Mouse (Mus musculus): ENCODE data around the gene Baiap2l1. TPM values are rescaled to one million over a fixed set of nuclear protein-coding genes. Genes with fewer than 3 reads are reported as not detected.
"Not testable (repeated sequence)": the region's sequence is repeated elsewhere in the genome, so short reads cannot be mapped to it uniquely, and the experiment has no call there.

Gene Baiap2l1
- polyA plus RNA-seq, 1 experiment from 2014 or later, result 1.3 TPM

GRCm38 (mm10) chr5:144341085-144341484, 16.8 kb downstream of the Baiap2l1 start:
- Histone ChIP-seq H3K4me1 (no peaks in the 10 kb centered on the region), H3K9ac (no peak overlapping the region), H3K36me3 (ENCODE audit: poor library complexity, severe bottlenecking) (no peaks in the 10 kb centered on the region), H3K4me2 (no peak overlapping the region), H3K4me3 (no peak overlapping the region), H3K9me3 (replicated peaks) (no peaks in the 10 kb centered on the region), H3K27me3 (no peaks in the 10 kb centered on the region), H3K27ac (no peak overlapping the region)
- ATAC-seq, result no peak
- 83% methylated on average over 1 of the region's 1 CpGs for WGBS

GRCm38 (mm10) chr5:144338787-144339186, 19.1 kb downstream of the Baiap2l1 start:
- no peaks in the 10 kb centered on the region for H3K36me3 ChIP-seq (ENCODE audit: poor library complexity, severe bottlenecking)
- H3K27ac ChIP-seq, result no peak overlapping the region
- no peak for ATAC-seq
- no peaks in the 10 kb centered on the region for H3K27me3 ChIP-seq
- no peaks in the 10 kb centered on the region for H3K4me1 ChIP-seq
- H3K9ac ChIP-seq, result no peak overlapping the region
- no peak overlapping the region for H3K4me2 ChIP-seq
- H3K9me3 ChIP-seq (replicated peaks), result no peaks in the 10 kb centered on the region
- H3K4me3 ChIP-seq, result no peak overlapping the region
- 49% methylated on average over 1 of the region's 1 CpGs for WGBS

- H3K4me1 ChIP-seq; H3K27me3 ChIP-seq; H3K4me3 ChIP-seq; H3K9me3 ChIP-seq (replicated peaks); H3K4me2 ChIP-seq; ATAC-seq; H3K36me3 ChIP-seq (ENCODE audit: poor library complexity, severe bottlenecking); H3K27ac ChIP-seq; H3K9ac ChIP-seq: not testable (repeated sequence)
- 73% methylated on average over 6 of the region's 6 CpGs for WGBS
Observed at GRCm38 (mm10) chr5:144335357-144335756, 22.6 kb downstream of the Baiap2l1 start.

- ATAC-seq, result no peak
- no peak overlapping the region for H3K4me2 ChIP-seq
- H3K4me3 ChIP-seq, result no peak overlapping the region
- H3K27me3 ChIP-seq, result no peaks in the 10 kb centered on the region
- H3K9me3 ChIP-seq (replicated peaks), result no peaks in the 10 kb centered on the region
- no peak overlapping the region for H3K9ac ChIP-seq
- H3K4me1 ChIP-seq, result no peaks in the 10 kb centered on the region
- H3K36me3 ChIP-seq (ENCODE audit: poor library complexity, severe bottlenecking), result no peaks in the 10 kb centered on the region
- H3K27ac ChIP-seq, result no peak overlapping the region
- WGBS, result 95% methylated on average over 11 of the region's 11 CpGs
Observed at GRCm38 (mm10) chr5:144334010-144334409, 23.9 kb downstream of the Baiap2l1 start.

- ATAC-seq, result no peak
- Histone ChIP-seq H3K27me3 (no peaks in the 10 kb centered on the region), H3K4me1 (0 out of 2 replicates have a peak, but pooled peaks cover 4% of the 10 kb centered on the region), H3K27ac (no peak overlapping the region), H3K4me3 (no peak overlapping the region), H3K9ac (no peak overlapping the region), H3K36me3 (ENCODE audit: poor library complexity, severe bottlenecking) (no peaks in the 10 kb centered on the region), H3K4me2 (no peak overlapping the region), H3K9me3 (replicated peaks) (no peaks in the 10 kb centered on the region)
- WGBS, result 80% methylated on average over 3 of the region's 3 CpGs
Observed at GRCm38 (mm10) chr5:144322717-144323116, 35.2 kb downstream of the Baiap2l1 start.

- Histone ChIP-seq H3K4me2 (no peak overlapping the region), H3K9ac (no peak overlapping the region), H3K27me3 (no peaks in the 10 kb centered on the region), H3K4me1 (0 out of 2 replicates have a peak, but pooled peaks cover 4% of the 10 kb centered on the region), H3K4me3 (no peak overlapping the region), H3K9me3 (replicated peaks) (no peaks in the 10 kb centered on the region), H3K27ac (no peak overlapping the region), H3K36me3 (ENCODE audit: poor library complexity, severe bottlenecking) (no peaks in the 10 kb centered on the region)
- no peak for ATAC-seq
- 83% methylated on average over 7 of the region's 7 CpGs for WGBS
Observed at GRCm38 (mm10) chr5:144321681-144322080, 36.2 kb downstream of the Baiap2l1 start.

GRCm38 (mm10) chr5:144318286-144318685, 39.6 kb downstream of the Baiap2l1 start:
- no peaks in the 10 kb centered on the region for H3K27me3 ChIP-seq
- H3K4me3 ChIP-seq, result no peak overlapping the region
- 0 out of 2 replicates have a peak, but pooled peaks cover 4% of the 10 kb centered on the region for H3K4me1 ChIP-seq
- WGBS, result 51% methylated on average over 6 of the region's 6 CpGs
- no peak overlapping the region for H3K4me2 ChIP-seq
- H3K9ac ChIP-seq, result no peak overlapping the region
- no peak overlapping the region for H3K27ac ChIP-seq
- no peak for ATAC-seq
- no peaks in the 10 kb centered on the region for H3K36me3 ChIP-seq (ENCODE audit: poor library complexity, severe bottlenecking)
- no peaks in the 10 kb centered on the region for H3K9me3 ChIP-seq (replicated peaks)

GRCm38 (mm10) chr5:144317426-144317825, 40.5 kb downstream of the Baiap2l1 start:
- H3K4me2 ChIP-seq, result no peak overlapping the region
- H3K36me3 ChIP-seq (ENCODE audit: poor library complexity, severe bottlenecking), result no peaks in the 10 kb centered on the region
- WGBS, result 95% methylated on average over 8 of the region's 8 CpGs
- no peaks in the 10 kb centered on the region for H3K9me3 ChIP-seq (replicated peaks)
- no peak for ATAC-seq
- 0 out of 2 replicates have a peak, but pooled peaks cover 4% of the 10 kb centered on the region for H3K4me1 ChIP-seq
- H3K27me3 ChIP-seq, result no peaks in the 10 kb centered on the region
- no peak overlapping the region for H3K27ac ChIP-seq
- H3K9ac ChIP-seq, result no peak overlapping the region
- no peak overlapping the region for H3K4me3 ChIP-seq

- no peak for ATAC-seq
- H3K4me3 ChIP-seq, result no peak overlapping the region
- WGBS, result 76% methylated on average over 3 of the region's 3 CpGs
- no peaks in the 10 kb centered on the region for H3K27me3 ChIP-seq
- no peaks in the 10 kb centered on the region for H3K36me3 ChIP-seq (ENCODE audit: poor library complexity, severe bottlenecking)
- no peak overlapping the region for H3K4me2 ChIP-seq
- H3K9me3 ChIP-seq (replicated peaks), result no peaks in the 10 kb centered on the region
- H3K27ac ChIP-seq, result no peak overlapping the region
- H3K9ac ChIP-seq, result no peak overlapping the region
- H3K4me1 ChIP-seq, result 0 out of 2 replicates have a peak, but pooled peaks cover 4% of the 10 kb centered on the region
Observed at GRCm38 (mm10) chr5:144316442-144316841, 41.5 kb downstream of the Baiap2l1 start.

- Histone ChIP-seq H3K36me3 (ENCODE audit: poor library complexity, severe bottlenecking) (no peaks in the 10 kb centered on the region), H3K9ac (no peak overlapping the region), H3K4me3 (no peak overlapping the region), H3K27me3 (no peaks in the 10 kb centered on the region), H3K4me2 (no peak overlapping the region), H3K4me1 (0 out of 2 replicates have a peak, but pooled peaks cover 4% of the 10 kb centered on the region), H3K9me3 (replicated peaks) (no peaks in the 10 kb centered on the region), H3K27ac (no peak overlapping the region)
- no peak for ATAC-seq
- WGBS, result 93% methylated on average over 12 of the region's 12 CpGs
Observed at GRCm38 (mm10) chr5:144314731-144315494, 43.0 kb downstream of the Baiap2l1 start.

- WGBS, result 35% methylated on average over 5 of the region's 5 CpGs
- no peak for ATAC-seq
- H3K4me1 ChIP-seq, result 0 out of 2 replicates have a peak, but pooled peaks cover 4% of the 10 kb centered on the region
- H3K4me3 ChIP-seq, result no peak overlapping the region
- H3K4me2 ChIP-seq, result no peak overlapping the region
- H3K9me3 ChIP-seq (replicated peaks), result no peaks in the 10 kb centered on the region
- H3K27ac ChIP-seq, result no peak overlapping the region
- no peaks in the 10 kb centered on the region for H3K27me3 ChIP-seq
- H3K9ac ChIP-seq, result no peak overlapping the region
- no peaks in the 10 kb centered on the region for H3K36me3 ChIP-seq (ENCODE audit: poor library complexity, severe bottlenecking)
Observed at GRCm38 (mm10) chr5:144313335-144313734, 44.6 kb downstream of the Baiap2l1 start.

GRCm38 (mm10) chr5:144312183-144312582, 45.7 kb downstream of the Baiap2l1 start:
- WGBS, result 91% methylated on average over 7 of the region's 7 CpGs
- H3K36me3 ChIP-seq (ENCODE audit: poor library complexity, severe bottlenecking), result no peaks in the 10 kb centered on the region
- no peak overlapping the region for H3K4me2 ChIP-seq
- no peak overlapping the region for H3K9ac ChIP-seq
- H3K9me3 ChIP-seq (replicated peaks), result no peaks in the 10 kb centered on the region
- H3K27me3 ChIP-seq, result no peaks in the 10 kb centered on the region
- no peak overlapping the region for H3K27ac ChIP-seq
- no peak overlapping the region for H3K4me3 ChIP-seq
- ATAC-seq, result no peak
- H3K4me1 ChIP-seq, result no peaks in the 10 kb centered on the region

- H3K4me1 ChIP-seq, result no peaks in the 10 kb centered on the region
Observed at GRCm38 (mm10) chr5:144308929-144309328, 49.0 kb downstream of the Baiap2l1 start.

More at GRCm38 (mm10) chr5:144308929-144309328, 49.0 kb downstream of the Baiap2l1 start:
- Histone ChIP-seq H3K9ac (no peak overlapping the region), H3K27me3 (no peaks in the 10 kb centered on the region), H3K9me3 (replicated peaks) (no peaks in the 10 kb centered on the region), H3K27ac (no peak overlapping the region), H3K4me3 (no peak overlapping the region), H3K4me2 (no peak overlapping the region), H3K36me3 (ENCODE audit: poor library complexity, severe bottlenecking) (no peaks in the 10 kb centered on the region)
- 82% methylated on average over 4 of the region's 4 CpGs for WGBS
- ATAC-seq, result no peak
